Mouse (Mus musculus): ENCODE measurements around the gene Tceal1.
"Not testable (repeated sequence)": the region's sequence is repeated elsewhere in the genome, so short reads cannot be mapped to it uniquely, and the experiment has no call there.

- TF ChIP-seq MAFK (IDR thresholded peaks at IDR 0.05; ENCODE audit: insufficient read depth, low read depth, low read length); HCFC1 (IDR thresholded peaks at IDR 0.05; ENCODE audit: borderline replicate concordance, insufficient read depth, low read length); CHD2 (IDR thresholded peaks at IDR 0.05; ENCODE audit: low read depth, low read length); ZNF384 (IDR thresholded peaks at IDR 0.05; ENCODE audit: low read depth, low read length); ZC3H11A (IDR thresholded peaks at IDR 0.05; ENCODE audit: borderline replicate concordance, low read depth, low read length): not testable (repeated sequence)
These were observed 7.1 kb downstream of the Tceal1 start for GRCm38 (mm10) chrX:136714742-136715474.

Data from ES-E14 (cell line).